Mouse (Mus musculus): Measurements from ENCODE around the gene Defb45.

DNA sequence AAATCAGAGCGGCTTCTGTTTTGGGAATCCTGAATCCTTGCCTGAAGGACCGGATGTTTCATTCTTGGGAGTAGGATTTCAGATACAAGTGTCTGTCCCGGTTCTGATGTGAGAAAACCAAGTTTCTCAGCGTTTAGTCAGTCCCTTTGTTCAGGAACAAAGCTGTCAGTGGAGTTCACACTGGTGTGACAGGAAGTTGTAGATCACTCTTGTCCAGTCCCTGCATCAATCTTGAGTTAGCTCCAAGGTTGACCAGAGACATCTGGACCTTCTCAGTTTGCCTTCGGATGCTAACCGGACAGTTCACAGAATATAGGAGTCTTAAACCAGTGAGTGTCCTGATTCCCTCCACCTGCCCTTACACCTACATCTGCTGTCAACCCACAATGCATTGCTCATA lies 8.5 kb upstream of the Defb45 start:
- no peak for TF ChIP-seq CTCF (conservative IDR thresholded peaks at IDR 0.05; ENCODE audit: low read length)
- TF ChIP-seq POU5F1 (IDR thresholded peaks at IDR 0.05; ENCODE audit: borderline replicate concordance, low read length), result no peak
- TF ChIP-seq NANOG (IDR thresholded peaks at IDR 0.05; ENCODE audit: borderline replicate concordance, low read length), result no peak
